Mouse (Mus musculus) heart, embryonic 13.5 days (tissue): ENCODE results near the gene Gm8332. TPM values are rescaled to one million over a fixed set of nuclear protein-coding genes. Genes with fewer than 3 reads are reported as not detected.

Experiments
- ATAC-seq: fragments of 200-750 bp; cut with Nextera tagmentation; 2 replicates; pipeline ENCODE4 v1.8.0; 2017; ENCODE audit warnings: moderate TSS enrichment; ENCODE audit not compliant: insufficient number of reproducible peaks, low FRiP score, low TSS enrichment; ENCODE audit errors: extremely low read depth
- H3K27ac ChIP-seq: fragments of 300-500 bp; sonication (generic); replicated peaks from 2 replicates; pipeline ENCODE4 v1.5.1; 2015; ENCODE audit warnings: moderate library complexity, mild to moderate bottlenecking, inconsistent platforms
- H3K27me3 ChIP-seq: fragments of 300-500 bp; sonication (generic); replicated peaks from 2 replicates; pipeline ENCODE4 v1.6.1; 2015; ENCODE audit warnings: mild to moderate bottlenecking, inconsistent platforms
- H3K36me3 ChIP-seq: fragments of 300-500 bp; sonication (generic); 2 replicates; pipeline ENCODE4 v1.6.1; 2015; ENCODE audit warnings: mild to moderate bottlenecking, inconsistent platforms
- H3K4me1 ChIP-seq: fragments of 300-500 bp; sonication (generic); 2 replicates; pipeline ENCODE4 v1.6.1; 2015; ENCODE audit warnings: inconsistent platforms
- H3K4me2 ChIP-seq: fragments of 300-500 bp; sonication (generic); 2 replicates; pipeline ENCODE4 v1.6.1; 2015; ENCODE audit warnings: inconsistent platforms, mild to moderate bottlenecking, moderate library complexity
- H3K4me3 ChIP-seq: fragments of 300-500 bp; sonication (generic); 2 replicates; pipeline ENCODE4 v1.5.1; 2015; ENCODE audit warnings: moderate library complexity, mild to moderate bottlenecking, inconsistent platforms
- H3K9ac ChIP-seq: fragments of 300-500 bp; sonication (generic); 2 replicates; pipeline ENCODE4 v1.6.1; 2015; ENCODE audit warnings: inconsistent platforms, mild to moderate bottlenecking, moderate library complexity
- H3K9me3 ChIP-seq: fragments of 300-500 bp; sonication (generic); 2 replicates; pipeline ENCODE4 v1.6.1; 2016; ENCODE audit warnings: inconsistent platforms
- WGBS: fragments of 180-500 bp; shearing (Covaris S2); methylation state at CpG from one replicate; pipeline ENCODE4 v1.1.7; 2015; ENCODE audit warnings: mixed read lengths; 5-methylcytosine and 5-hydroxymethylcytosine counted together
- polyA plus RNA-seq: library from polyadenylated mRNA; unstranded; fragments of >200 nt; fragmentation: Nextera tagmentation; extraction: Ambion mirVana; gene quantifications from 2 replicates; pipeline ENCODE4 v1.2.1, GENCODE M21; 2015

Gm8332 gene
- polyA plus RNA-seq, 1 experiment from 2014 or later: not detected

GRCm38 (mm10) chr12:88202856-88203255 is 47.0 kb downstream of the Gm8332 start:
- WGBS: 73% methylated on average over 2 of the region's 2 CpGs
- peaks cover under 1% of the 10 kb centered on the region for H3K9me3 ChIP-seq
- no peak overlapping the region for H3K27ac ChIP-seq
- no peak overlapping the region for H3K4me3 ChIP-seq
- no peak for ATAC-seq
- H3K27me3 ChIP-seq: no peaks in the 10 kb centered on the region
- H3K4me2 ChIP-seq: no peak overlapping the region
- no peak overlapping the region for H3K9ac ChIP-seq
- no peaks in the 10 kb centered on the region for H3K4me1 ChIP-seq
- no peaks in the 10 kb centered on the region for H3K36me3 ChIP-seq

Other genes with a start within 250 kb of the Gm8332 start
- not detected in 2 replicates for gene Gm2075, start 238.3 kb downstream of the Gm8332 start, polyA plus RNA-seq
- gene Gm6803, start 231.3 kb downstream of the Gm8332 start, polyA plus RNA-seq: not detected in 2 replicates
- not detected in 2 replicates for gene Gm2056, start 223.1 kb downstream of the Gm8332 start, polyA plus RNA-seq
- gene Gm16368, start 166.4 kb downstream of the Gm8332 start, polyA plus RNA-seq: not detected in 2 replicates
- not detected in 2 replicates for gene Gm10436, start 68.0 kb downstream of the Gm8332 start, polyA plus RNA-seq
- gene Gm5662, start 24.4 kb upstream of the Gm8332 start, polyA plus RNA-seq: not detected in 2 replicates
- gene Gm5039, start 73.9 kb upstream of the Gm8332 start, polyA plus RNA-seq: not detected in 2 replicates
- gene Adck1, start 110.5 kb upstream of the Gm8332 start, polyA plus RNA-seq: 16.0 and 18.9 TPM in 2 replicates